20 mouse cellular contexts compared by ENCODE assay signal in genomic region chr4:116989731-116990130, GRCm38 (mm10).
"Had no signal": no experiment of that assay in that cellular context is flagged by ENCODE, and none has a peak within 500 bp of the region (broad histone marks: within the 10 kb centered on the region; RNA-seq: fewer than 3 reads in every experiment).

No protein-coding gene starts in this region.

- DNase-seq: liver, postnatal 0 days; lung, adult 2 months; lung, postnatal 4 days; midbrain, embryonic 14.5 days; retina, postnatal 1 day; right cerebral cortex, adult 18-20 months; right cerebral cortex, postnatal 25 days; right cerebral cortex, postnatal 4 days; spleen, adult 18-20 months; thymus, adult 18-20 months; thymus, postnatal 14 days; thymus, postnatal 36 days had no signal

- H3K9ac ChIP-seq: liver, postnatal 0 days; lung, embryonic 15.5 days; midbrain, embryonic 12.5 days; neural tube, embryonic 13.5 days; neural tube, embryonic 15.5 days had no signal

- H3K4me3 ChIP-seq: lung, embryonic 15.5 days; midbrain, embryonic 10.5 days; midbrain, embryonic 12.5 days; myocyte; neural tube, embryonic 13.5 days; neural tube, embryonic 15.5 days had no signal

- H3K27me3 ChIP-seq: lung, embryonic 15.5 days; midbrain, embryonic 12.5 days; neural tube, embryonic 13.5 days; neural tube, embryonic 15.5 days had no signal

- H3K27ac ChIP-seq: lung, embryonic 15.5 days; midbrain, embryonic 10.5 days; midbrain, embryonic 12.5 days; neural tube, embryonic 13.5 days; neural tube, embryonic 15.5 days had no signal

- H3K4me2 ChIP-seq: lung, embryonic 15.5 days; midbrain, embryonic 12.5 days; neural tube, embryonic 13.5 days; neural tube, embryonic 15.5 days had no signal

- H3K9me3 ChIP-seq: lung, embryonic 15.5 days; midbrain, embryonic 10.5 days; midbrain, embryonic 12.5 days; neural tube, embryonic 13.5 days; neural tube, embryonic 15.5 days had no signal

- ATAC-seq: liver, postnatal 0 days; lung, postnatal 0 days; midbrain, embryonic 16.5 days had no signal
